Mouse (Mus musculus): ENCODE measurements at regions not wholly inside any gene's neighbourhood (a gene's known extent, or its start where the extent isn't known, plus 50 kb on each side); places are given as distances from the start of the nearest gene placed in this dataset.

DNA sequence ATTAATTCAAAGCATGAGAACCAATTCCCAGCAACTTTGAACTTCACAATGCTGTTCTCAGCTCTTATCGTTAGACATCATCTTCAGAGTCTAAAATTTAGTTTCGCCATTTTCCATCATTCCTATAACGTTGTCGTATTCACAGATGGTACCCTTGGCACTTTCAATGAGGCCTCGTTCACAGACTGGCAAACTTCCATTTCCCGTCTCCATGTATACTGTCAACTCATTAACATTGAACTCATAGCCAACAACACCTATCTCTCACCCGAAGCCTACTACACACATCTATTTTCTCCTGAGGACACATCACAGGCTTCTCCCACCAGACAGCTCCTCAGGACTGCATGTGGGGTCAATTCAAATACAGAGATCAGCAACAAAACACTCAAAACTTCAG, 62.7 kb upstream of the Sh3bp4 start:
- TF ChIP-seq MAX (IDR thresholded peaks at IDR 0.05; ENCODE audit: low read length) = no peak
- no peak for TF ChIP-seq EP300 (IDR thresholded peaks at IDR 0.05; ENCODE audit: low read length)
- TF ChIP-seq CTCF (conservative IDR thresholded peaks at IDR 0.05 in 1 of 2, IDR thresholded peaks at IDR 0.05 in 1 of 2; ENCODE audit: low read depth in 2 of 2, low read length in 2 of 2) = no peak
- TF ChIP-seq POLR2A (IDR thresholded peaks at IDR 0.05; ENCODE audit: low read depth, low read length) = no peak
- TF ChIP-seq TBP (conservative IDR thresholded peaks at IDR 0.05; ENCODE audit: low read depth, low read length) = no peak
- no peak for TF ChIP-seq E2F4 (IDR thresholded peaks at IDR 0.05; ENCODE audit: insufficient replicate concordance, low read depth, low read length)
- no peak for TF ChIP-seq ZMIZ1 (IDR thresholded peaks at IDR 0.05; ENCODE audit: low read depth, low read length)
- no peak for TF ChIP-seq SMC3 (IDR thresholded peaks at IDR 0.05; ENCODE audit: low read depth, low read length)
